Mouse (Mus musculus) neural tube, embryonic 14.5 days (tissue): ENCODE data around the gene Gtpbp1. TPM values are rescaled to one million over a fixed set of nuclear protein-coding genes. Genes with fewer than 3 reads are reported as not detected.

Source experiments
- ATAC-seq: fragments of 200-750 bp; cut with Nextera tagmentation; 2 replicates; pipeline ENCODE4 v1.8.0; 2017; ENCODE audit warnings: low read depth, mild to moderate bottlenecking, moderate TSS enrichment, moderate library complexity
- H3K27ac ChIP-seq: fragments of 300-500 bp; sonication (generic); 2 replicates; pipeline ENCODE4 v1.5.1; 2014; ENCODE audit warnings: low read depth, mild to moderate bottlenecking, control low read depth, low read length, moderate library complexity, mixed read lengths
- H3K27me3 ChIP-seq: fragments of 300-500 bp; sonication (generic); 2 replicates; pipeline ENCODE4 v1.6.1; 2014; ENCODE audit warnings: low read length; ENCODE audit not compliant: control insufficient read depth, insufficient read depth
- H3K36me3 ChIP-seq: fragments of 300-500 bp; sonication (generic); 2 replicates; pipeline ENCODE4 v1.6.1; 2014; ENCODE audit warnings: low read length, mixed read lengths; ENCODE audit not compliant: control insufficient read depth, insufficient read depth
- H3K4me1 ChIP-seq: fragments of 300-500 bp; sonication (generic); 2 replicates; pipeline ENCODE4 v1.6.1; 2014; ENCODE audit warnings: low read length; ENCODE audit not compliant: control insufficient read depth, insufficient read depth
- H3K4me2 ChIP-seq: fragments of 300-500 bp; sonication (generic); 2 replicates; pipeline ENCODE4 v1.6.1; 2014; ENCODE audit warnings: mild to moderate bottlenecking, low read depth, low read length, control low read depth
- H3K4me3 ChIP-seq: fragments of 300-500 bp; sonication (generic); 2 replicates; pipeline ENCODE4 v1.5.1; 2014; ENCODE audit warnings: low read depth, low read length, control low read depth, mixed read lengths
- H3K9ac ChIP-seq: fragments of 300-500 bp; sonication (generic); replicated peaks from 2 replicates; pipeline ENCODE4 v1.6.1; 2014; ENCODE audit warnings: low read depth, mild to moderate bottlenecking, control low read depth, low read length, mixed read lengths
- H3K9me3 ChIP-seq: fragments of 300-500 bp; sonication (generic); 2 replicates; pipeline ENCODE4 v1.6.1; 2016; ENCODE audit warnings: low read length; ENCODE audit not compliant: control insufficient read depth
- WGBS: fragments of 180-500 bp; shearing (Covaris S2); extraction: QIAGEN DNeasy Blood & Tissue Kit; methylation state at CpG from one replicate; pipeline ENCODE4 v1.1.7; 2014; 5-methylcytosine and 5-hydroxymethylcytosine counted together
- polyA plus RNA-seq: library from polyadenylated mRNA; unstranded; fragments of >200 nt; fragmentation: Nextera tagmentation; extraction: Ambion mirVana; gene quantifications from 2 replicates; pipeline ENCODE4 v1.2.1, GENCODE M21; 2014

The Gtpbp1 gene
- polyA plus RNA-seq, 1 experiment from 2014 or later: 37.5 TPM

GRCm38 (mm10) chr15:79751772-79752171 lies 61.1 kb downstream of the Gtpbp1 start:
- no peak overlapping the region for H3K4me3 ChIP-seq
- WGBS: 90% methylated on average over 17 of the region's 17 CpGs
- no peak for ATAC-seq
- no peaks in the 10 kb centered on the region for H3K4me1 ChIP-seq
- H3K9me3 ChIP-seq: no peaks in the 10 kb centered on the region
- no peaks in the 10 kb centered on the region for H3K36me3 ChIP-seq
- H3K27ac ChIP-seq: no peak overlapping the region
- no peaks in the 10 kb centered on the region for H3K27me3 ChIP-seq
- no peak overlapping the region for H3K4me2 ChIP-seq
- H3K9ac ChIP-seq: no peak overlapping the region

- Histone ChIP-seq H3K27ac (no peak overlapping the region), H3K27me3 (no peaks in the 10 kb centered on the region), H3K9ac (no peak overlapping the region), H3K36me3 (no peaks in the 10 kb centered on the region), H3K4me1 (no peaks in the 10 kb centered on the region), H3K9me3 (no peaks in the 10 kb centered on the region), H3K4me2 (no peak overlapping the region), H3K4me3 (no peak overlapping the region)
- 26% methylated on average over 11 of the region's 11 CpGs for WGBS
- peak; percentile 48; the same call in 1 of the 2 replicates for ATAC-seq
Measured at GRCm38 (mm10) chr15:79752742-79753419, 62.2 kb downstream of the Gtpbp1 start.

GRCm38 (mm10) chr15:79753420-79753752 lies 62.7 kb downstream of the Gtpbp1 start:
- ATAC-seq: no peak
- Histone ChIP-seq H3K9ac (no peak overlapping the region), H3K36me3 (no peaks in the 10 kb centered on the region)

GRCm38 (mm10) chr15:79753873-79754272 lies 63.2 kb downstream of the Gtpbp1 start:
- 60% methylated on average over 4 of the region's 4 CpGs for WGBS
- no peak for ATAC-seq
- no peaks in the 10 kb centered on the region for H3K36me3 ChIP-seq
- no peak overlapping the region for H3K4me2 ChIP-seq
- H3K4me3 ChIP-seq: no peak overlapping the region
- no peaks in the 10 kb centered on the region for H3K27me3 ChIP-seq
- no peaks in the 10 kb centered on the region for H3K4me1 ChIP-seq
- H3K27ac ChIP-seq: no peak overlapping the region
- no peaks in the 10 kb centered on the region for H3K9me3 ChIP-seq
- no peak overlapping the region for H3K9ac ChIP-seq

More at GRCm38 (mm10) chr15:79753420-79753752, 62.7 kb downstream of the Gtpbp1 start:
- 91% methylated on average over 3 of the region's 3 CpGs for WGBS
- H3K4me3 ChIP-seq: no peak overlapping the region
- no peak overlapping the region for H3K4me2 ChIP-seq
- H3K4me1 ChIP-seq: no peaks in the 10 kb centered on the region
- H3K9me3 ChIP-seq: no peaks in the 10 kb centered on the region
- H3K27me3 ChIP-seq: no peaks in the 10 kb centered on the region
- H3K27ac ChIP-seq: no peak overlapping the region

- no peak for ATAC-seq
- Histone ChIP-seq H3K4me3 (no peak overlapping the region), H3K9ac (no peak overlapping the region), H3K27me3 (no peaks in the 10 kb centered on the region), H3K4me2 (no peak overlapping the region), H3K4me1 (no peaks in the 10 kb centered on the region), H3K9me3 (no peaks in the 10 kb centered on the region), H3K27ac (no peak overlapping the region), H3K36me3 (no peaks in the 10 kb centered on the region)
- 89% methylated on average over 4 of the region's 4 CpGs for WGBS
Measured at GRCm38 (mm10) chr15:79755176-79755575, 64.5 kb downstream of the Gtpbp1 start.

- ATAC-seq: no peak
- H3K27me3 ChIP-seq: no peaks in the 10 kb centered on the region
- H3K4me1 ChIP-seq: no peaks in the 10 kb centered on the region
- WGBS: 79% methylated on average over 8 of the region's 8 CpGs
- no peaks in the 10 kb centered on the region for H3K36me3 ChIP-seq
- no peaks in the 10 kb centered on the region for H3K9me3 ChIP-seq
- no peak overlapping the region for H3K4me2 ChIP-seq
- H3K27ac ChIP-seq: no peak overlapping the region
- H3K4me3 ChIP-seq: no peak overlapping the region
- no peak overlapping the region for H3K9ac ChIP-seq
Measured at GRCm38 (mm10) chr15:79755977-79756625, 65.5 kb downstream of the Gtpbp1 start.

- no peak overlapping the region for H3K27ac ChIP-seq
- no peak overlapping the region for H3K4me3 ChIP-seq
- no peaks in the 10 kb centered on the region for H3K27me3 ChIP-seq
- no peaks in the 10 kb centered on the region for H3K4me1 ChIP-seq
- no peak overlapping the region for H3K4me2 ChIP-seq
- peaks cover 2% of the 10 kb centered on the region; the same call in 1 of the 2 replicates for H3K36me3 ChIP-seq
- no peaks in the 10 kb centered on the region for H3K9me3 ChIP-seq
- WGBS: 97% methylated on average over 3 of the region's 3 CpGs
- ATAC-seq: no peak
- H3K9ac ChIP-seq: no peak overlapping the region
Measured at GRCm38 (mm10) chr15:79757118-79757517, 66.5 kb downstream of the Gtpbp1 start.

- Histone ChIP-seq H3K4me1 (no peaks in the 10 kb centered on the region), H3K36me3 (peaks cover 17% of the 10 kb centered on the region; the same call in 1 of the 2 replicates), H3K4me3 (no peak overlapping the region), H3K4me2 (no peak overlapping the region), H3K27ac (no peak overlapping the region), H3K9ac (no peak overlapping the region), H3K9me3 (no peaks in the 10 kb centered on the region), H3K27me3 (no peaks in the 10 kb centered on the region)
- ATAC-seq: no peak
- WGBS: 93% methylated on average over 6 of the region's 6 CpGs
Measured at GRCm38 (mm10) chr15:79760956-79761355, 70.3 kb downstream of the Gtpbp1 start.

GRCm38 (mm10) chr15:79763001-79763400 lies 72.4 kb downstream of the Gtpbp1 start:
- H3K27me3 ChIP-seq: no peaks in the 10 kb centered on the region
- no peak overlapping the region for H3K27ac ChIP-seq
- H3K4me1 ChIP-seq: no peaks in the 10 kb centered on the region
- no peak overlapping the region for H3K4me2 ChIP-seq
- H3K36me3 ChIP-seq: peaks cover 17% of the 10 kb centered on the region; the same call in 1 of the 2 replicates
- no peaks in the 10 kb centered on the region for H3K9me3 ChIP-seq
- no peak overlapping the region for H3K4me3 ChIP-seq
- no peak for ATAC-seq
- no peak overlapping the region for H3K9ac ChIP-seq
- WGBS: 90% methylated on average over 9 of the region's 9 CpGs
